Mouse (Mus musculus) megakaryocyte, embryonic 14.5 days (primary cell): Measurements from ENCODE around the gene Entpd8. TPM values are rescaled to one million over a fixed set of nuclear protein-coding genes. Genes with fewer than 3 reads are reported as not detected.

Experiments used
- H3K27me3 ChIP-seq: replicated peaks from 2 replicates; pipeline ENCODE3; 2012; ENCODE audit warnings: inconsistent platforms
- H3K36me3 ChIP-seq: replicated peaks from 2 replicates; pipeline ENCODE3; 2012; ENCODE audit warnings: low read length, inconsistent platforms, mixed read lengths
- H3K4me1 ChIP-seq: 2 replicates; pipeline ENCODE4 v1.6.1; 2012; ENCODE audit warnings: inconsistent platforms
- H3K4me3 ChIP-seq: replicated peaks from 2 replicates; pipeline ENCODE3; 2012; ENCODE audit warnings: moderate library complexity, mild to moderate bottlenecking, inconsistent platforms
- H3K9me3 ChIP-seq: 2 replicates; pipeline ENCODE4 v1.6.1; 2012; ENCODE audit warnings: inconsistent platforms
- FLI1 ChIP-seq: IDR thresholded peaks from 2 replicates; pipeline ENCODE4 v1.6.1; 2012; ENCODE audit warnings: low read length, inconsistent platforms, mixed read lengths
- GATA1 ChIP-seq: IDR thresholded peaks from 3 replicates; pipeline ENCODE4 v1.6.1; 2012; ENCODE audit warnings: mixed read lengths, low read length, inconsistent platforms, borderline replicate concordance
- polyA plus RNA-seq: library from polyadenylated mRNA; stranded (reverse); fragments of >175 nt; gene quantifications from 2 replicates; pipeline ENCODE4 v1.2.3, GENCODE M21; 2012; ENCODE audit warnings: low replicate concordance; ENCODE audit not compliant: insufficient read depth

The Entpd8 gene
- not detected in 2 replicates for polyA plus RNA-seq

DNA sequence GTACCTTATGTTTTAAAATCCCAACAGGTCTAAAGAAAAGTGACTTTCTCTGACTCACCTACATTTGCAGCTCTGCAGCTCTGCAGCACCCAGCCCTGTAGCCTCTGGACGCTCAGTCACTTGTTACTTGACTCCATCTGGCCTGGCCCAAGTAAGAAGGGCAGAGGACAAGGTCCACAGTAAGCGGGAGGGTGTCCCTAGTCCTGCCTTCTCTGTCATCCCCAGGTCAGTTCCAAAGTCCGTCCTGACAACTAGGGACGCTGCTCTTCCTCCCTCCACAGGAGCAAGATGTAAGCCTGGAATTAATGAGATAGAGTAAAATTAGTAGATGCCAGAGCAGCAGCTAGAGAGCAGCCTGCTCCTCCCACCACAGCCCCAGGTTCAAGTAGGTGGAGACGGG is at the start of gene Entpd8:
Gene Entpd8 (plus strand): TSS at position 229 of the 400 bp plus-strand sequence.
- no peak for TF ChIP-seq GATA1
- TF ChIP-seq FLI1: no peak
- H3K4me1 ChIP-seq: peaks cover 30% of the 10 kb centered on the region
- no peak within 1 kb of the TSS for H3K4me3 ChIP-seq
- H3K27me3 ChIP-seq: peaks cover 54% of the 10 kb centered on the region
- H3K36me3 ChIP-seq: no peaks in the 10 kb centered on the region
- no peaks in the 10 kb centered on the region for H3K9me3 ChIP-seq

DNA sequence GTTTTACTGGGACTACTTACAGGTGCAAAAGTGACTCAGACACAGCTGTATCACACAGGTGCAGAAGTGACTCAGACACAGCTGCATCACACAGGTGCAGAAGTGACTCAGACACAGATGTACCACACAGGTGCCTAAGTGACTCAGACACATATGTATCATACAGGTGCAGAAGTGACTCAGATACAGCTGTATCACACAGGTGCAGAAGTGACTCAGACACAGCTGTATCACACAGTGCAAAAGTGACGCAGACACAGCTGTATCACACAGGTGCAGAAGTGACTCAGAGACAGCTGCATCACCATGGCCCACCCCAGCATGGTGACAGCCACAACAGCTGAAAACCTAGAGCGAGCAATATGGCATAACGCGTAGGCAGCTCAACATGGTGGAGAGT is 45.1 kb upstream of the Entpd8 start:
- TF ChIP-seq FLI1 (no peak), GATA1 (no peak)
- Histone ChIP-seq H3K4me1 (no peaks in the 10 kb centered on the region; the same call in 1 of the 2 replicates), H3K27me3 (peaks cover 2% of the 10 kb centered on the region), H3K4me3 (peak overlapping the region; percentile 26), H3K36me3 (peaks cover 55% of the 10 kb centered on the region), H3K9me3 (no peaks in the 10 kb centered on the region)

DNA sequence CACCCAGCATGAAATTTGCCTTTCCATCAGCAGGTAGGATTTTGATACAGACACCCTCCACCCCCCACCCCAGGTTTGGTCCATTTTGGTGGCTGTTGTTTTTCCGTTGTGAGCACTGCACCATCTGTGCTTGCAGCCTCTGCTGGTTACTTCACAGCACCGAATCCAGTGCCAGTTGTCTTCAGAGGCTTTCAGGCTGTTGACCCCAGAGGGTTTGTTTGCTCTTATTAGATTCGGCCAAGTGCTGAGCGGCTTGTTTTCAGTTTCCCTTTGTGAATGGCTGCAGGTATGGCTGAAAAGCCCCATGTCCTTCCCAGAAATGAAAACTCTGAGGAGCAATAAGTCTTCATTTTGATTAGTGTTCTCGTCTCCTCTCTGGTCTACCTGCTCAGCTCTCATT is 40.0 kb upstream of the Entpd8 start:
- H3K4me1 ChIP-seq: no peaks in the 10 kb centered on the region; the same call in 1 of the 2 replicates
- H3K36me3 ChIP-seq: peaks cover 58% of the 10 kb centered on the region
- H3K27me3 ChIP-seq: peaks cover 2% of the 10 kb centered on the region
- no peak for TF ChIP-seq GATA1
- TF ChIP-seq FLI1: no peak
- no peaks in the 10 kb centered on the region for H3K9me3 ChIP-seq
- no peak overlapping the region for H3K4me3 ChIP-seq

- Histone ChIP-seq H3K27me3 (peaks cover 8% of the 10 kb centered on the region), H3K4me3 (no peak overlapping the region), H3K9me3 (no peaks in the 10 kb centered on the region), H3K4me1 (peaks cover 36% of the 10 kb centered on the region), H3K36me3 (peaks cover 74% of the 10 kb centered on the region)
- TF ChIP-seq FLI1 (no peak), GATA1 (no peak)
These were observed 29.2 kb upstream of the Entpd8 start for GRCm38 (mm10) chr2:25050921-25051320.

- Histone ChIP-seq H3K27me3 (peaks cover 8% of the 10 kb centered on the region), H3K36me3 (peaks cover 76% of the 10 kb centered on the region), H3K9me3 (no peaks in the 10 kb centered on the region), H3K4me1 (peaks cover 41% of the 10 kb centered on the region), H3K4me3 (no peak overlapping the region)
- TF ChIP-seq GATA1: no peak
These were observed 28.7 kb upstream of the Entpd8 start for GRCm38 (mm10) chr2:25051450-25051849.

- Histone ChIP-seq H3K4me3 (no peak overlapping the region), H3K4me1 (peaks cover 53% of the 10 kb centered on the region), H3K27me3 (peaks cover 8% of the 10 kb centered on the region), H3K36me3 (peaks cover 82% of the 10 kb centered on the region), H3K9me3 (no peaks in the 10 kb centered on the region)
- TF ChIP-seq FLI1 (no peak), GATA1 (no peak)
These were observed 27.0 kb upstream of the Entpd8 start for GRCm38 (mm10) chr2:25053101-25053500.

- TF ChIP-seq FLI1 (no peak), GATA1 (no peak)
- Histone ChIP-seq H3K27me3 (peaks cover 8% of the 10 kb centered on the region), H3K4me1 (peaks cover 44% of the 10 kb centered on the region), H3K4me3 (peak within 1 kb of the TSS; percentile 95), H3K36me3 (peaks cover 85% of the 10 kb centered on the region), H3K9me3 (no peaks in the 10 kb centered on the region)
These were observed 25.7 kb upstream of the Entpd8 start, which contains the start of gene Nsmf for GRCm38 (mm10) chr2:25054221-25055067. TSS of gene Nsmf (plus strand) at chr2:25054355.

- H3K36me3 ChIP-seq: peaks cover 85% of the 10 kb centered on the region
- no peaks in the 10 kb centered on the region for H3K9me3 ChIP-seq
- H3K4me3 ChIP-seq: peak overlapping the region; percentile 95
- H3K4me1 ChIP-seq: peaks cover 46% of the 10 kb centered on the region
- no peak for TF ChIP-seq GATA1
- TF ChIP-seq FLI1: no peak
- peaks cover 6% of the 10 kb centered on the region for H3K27me3 ChIP-seq
These were observed 25.1 kb upstream of the Entpd8 start for GRCm38 (mm10) chr2:25055068-25055405.

DNA sequence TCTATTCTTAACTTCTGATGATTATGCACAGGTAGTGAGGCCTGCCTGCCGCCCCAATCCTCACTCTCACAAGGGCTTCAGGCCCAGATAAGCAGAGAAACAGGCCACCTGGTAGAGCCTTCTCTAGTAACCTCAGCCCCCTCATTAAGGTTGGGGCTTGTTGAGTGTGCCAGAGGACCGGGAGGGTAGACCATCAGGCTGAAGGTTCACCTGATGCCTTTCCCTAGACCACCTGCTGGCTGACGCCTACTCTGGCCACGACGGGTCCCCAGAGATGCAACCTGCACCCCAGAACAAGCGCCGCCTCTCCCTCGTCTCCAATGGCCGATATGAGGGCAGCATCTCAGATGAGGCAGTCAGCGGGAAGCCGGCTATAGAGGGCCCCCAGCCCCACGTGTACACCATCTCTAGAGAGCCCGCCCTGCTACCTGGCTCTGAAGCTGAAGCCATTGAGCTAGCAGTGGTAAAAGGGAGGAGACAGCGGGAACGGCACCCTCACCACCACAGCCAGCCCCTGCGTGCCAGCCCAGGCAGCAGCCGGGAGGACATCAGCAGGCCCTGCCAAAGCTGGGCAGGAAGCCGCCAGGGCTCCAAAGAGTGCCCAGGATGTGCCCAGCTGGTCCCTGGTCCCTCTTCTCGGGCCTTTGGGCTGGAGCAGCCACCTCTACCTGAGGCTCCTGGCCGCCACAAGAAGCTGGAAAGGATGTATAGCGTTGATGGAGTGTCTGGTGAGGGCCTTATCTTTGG is 24.5 kb upstream of the Entpd8 start:
- Histone ChIP-seq H3K4me1 (peaks cover 51% of the 10 kb centered on the region), H3K4me3 (no peak overlapping the region), H3K36me3 (peaks cover 85% of the 10 kb centered on the region), H3K27me3 (peaks cover 5% of the 10 kb centered on the region), H3K9me3 (no peaks in the 10 kb centered on the region)
- no peak for TF ChIP-seq FLI1
- no peak for TF ChIP-seq GATA1

- peaks cover 79% of the 10 kb centered on the region for H3K36me3 ChIP-seq
- no peak overlapping the region for H3K4me3 ChIP-seq
- peaks cover 55% of the 10 kb centered on the region for H3K4me1 ChIP-seq
- H3K9me3 ChIP-seq: no peaks in the 10 kb centered on the region
- no peak for TF ChIP-seq FLI1
- no peak for TF ChIP-seq GATA1
- peaks cover 2% of the 10 kb centered on the region for H3K27me3 ChIP-seq
These were observed 21.2 kb upstream of the Entpd8 start for GRCm38 (mm10) chr2:25058926-25059325.
